8 mouse cellular contexts compared by ENCODE assay signal in the genomic region with DNA sequence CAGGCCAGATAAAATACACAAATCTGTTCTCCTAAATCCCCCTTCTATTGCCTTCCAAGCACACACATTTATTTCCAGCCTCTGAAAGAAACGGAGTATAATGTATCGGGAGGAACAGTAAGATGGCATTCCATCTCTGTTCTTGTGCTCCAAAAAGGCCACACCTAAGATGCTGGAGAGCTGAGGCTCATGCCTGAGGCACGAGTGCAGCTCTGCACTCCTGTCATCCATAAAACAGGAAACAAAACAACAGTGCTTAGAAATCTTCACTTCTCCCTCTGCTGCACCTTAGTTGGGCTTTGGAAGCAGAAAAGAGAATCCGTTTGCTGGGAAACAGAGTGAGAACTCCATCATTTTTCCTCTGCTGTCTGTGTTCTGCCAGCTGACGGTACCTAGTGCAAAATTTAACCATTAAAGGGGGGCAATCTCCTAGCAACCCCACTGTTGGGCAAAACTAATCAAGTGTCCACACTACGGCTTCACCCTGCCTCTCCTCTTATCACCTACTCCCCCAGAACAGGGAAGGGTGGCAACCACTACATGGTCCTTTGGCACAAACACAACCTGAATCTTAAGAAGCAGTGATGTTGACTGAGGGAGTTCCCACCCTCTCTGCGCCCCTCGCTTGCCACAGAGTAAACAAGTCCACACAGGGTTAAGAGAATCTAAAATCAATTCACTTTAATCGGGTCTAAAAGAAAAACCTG.
DNase-seq lines count a peak whose midpoint lies in the region; ATAC-seq and TF ChIP-seq lines count a peak whose summit lies in the region.

No protein-coding gene starts in this region.

- ATAC-seq in intestine, embryonic 16.5 days: no peak
- 0 out of 2 replicates have a peak, but pooled peaks have one; percentile 14 for ATAC-seq in neural tube, embryonic 11.5 days (ENCODE audit: insufficient read depth, low FRiP score, low TSS enrichment)

- peak overlapping the region; percentile 70 for H3K4me3 ChIP-seq in layer of hippocampus, adult 2 months
- peak overlapping the region; percentile 64 for H3K4me3 ChIP-seq in embryonic facial prominence, embryonic 10.5 days
- H3K4me3 ChIP-seq in intestine, embryonic 16.5 days (ENCODE audit: low read length): peak overlapping the region; percentile 52
- H3K4me3 ChIP-seq in neural tube, embryonic 11.5 days (ENCODE audit: low read depth, low read length): peak overlapping the region; percentile 41

- DNase-seq in layer of hippocampus, adult 2 months (ENCODE audit: low spot score in 2 of 2): no peak
- DNase-seq in layer of hippocampus, adult 11-12 months (ENCODE audit: low spot score): no peak
- DNase-seq in embryonic facial prominence, embryonic 10.5 days (ENCODE audit: low spot score): peak; percentile 34
- peak; percentile 23 for DNase-seq in neural tube, embryonic 11.5 days (ENCODE audit: low spot score)
- no peak for DNase-seq in adrenal gland, adult 8-10 months
- DNase-seq in left cerebral cortex, adult 9 months (ENCODE audit: low spot score in 2 of 2): no peak
- DNase-seq in urinary bladder, postnatal 4 days (ENCODE audit: low spot score in 2 of 2): no peak

- 12% methylated on average over 9 of the region's 9 CpGs for WGBS in embryonic facial prominence, embryonic 10.5 days
- 9% methylated on average over 9 of the region's 9 CpGs for WGBS in intestine, embryonic 16.5 days
- 15% methylated on average over 9 of the region's 9 CpGs for WGBS in neural tube, embryonic 11.5 days

- TF ChIP-seq CTCF in layer of hippocampus, adult 2 months (conservative IDR thresholded peaks at IDR 0.05): 0 out of 2 replicates have a peak, but pooled peaks have one; percentile 2

- H3K27me3 ChIP-seq in embryonic facial prominence, embryonic 10.5 days (replicated peaks; ENCODE audit: low read depth, poor library complexity, severe bottlenecking): no peaks in the 10 kb centered on the region
- no peaks in the 10 kb centered on the region for H3K27me3 ChIP-seq in intestine, embryonic 16.5 days (replicated peaks; ENCODE audit: control insufficient read depth, insufficient read depth, low read length)
- H3K27me3 ChIP-seq in neural tube, embryonic 11.5 days (ENCODE audit: control insufficient read depth, insufficient read depth, low read length): no peaks in the 10 kb centered on the region

- peak overlapping the region; percentile 69 for H3K4me2 ChIP-seq in intestine, embryonic 16.5 days (ENCODE audit: low read depth, low read length)
- peak overlapping the region; percentile 57 for H3K4me2 ChIP-seq in neural tube, embryonic 11.5 days (ENCODE audit: low read depth)

- H3K36me3 ChIP-seq in embryonic facial prominence, embryonic 10.5 days (replicated peaks): no peaks in the 10 kb centered on the region
- no peaks in the 10 kb centered on the region for H3K36me3 ChIP-seq in intestine, embryonic 16.5 days (ENCODE audit: control insufficient read depth, insufficient read depth, low read length)
- H3K36me3 ChIP-seq in neural tube, embryonic 11.5 days (ENCODE audit: control insufficient read depth, insufficient read depth, low read length): no peaks in the 10 kb centered on the region

- peak overlapping the region; percentile 68 for H3K9ac ChIP-seq in intestine, embryonic 16.5 days (ENCODE audit: low read depth, low read length)
- peak overlapping the region; percentile 77 for H3K9ac ChIP-seq in neural tube, embryonic 11.5 days (ENCODE audit: low read length)

- H3K4me1 ChIP-seq in embryonic facial prominence, embryonic 10.5 days: peaks cover 27% of the 10 kb centered on the region
- peaks cover 6% of the 10 kb centered on the region for H3K4me1 ChIP-seq in intestine, embryonic 16.5 days (ENCODE audit: control insufficient read depth, insufficient read depth, low read length)
- H3K4me1 ChIP-seq in neural tube, embryonic 11.5 days (ENCODE audit: control insufficient read depth, insufficient read depth, low read length): 0 out of 2 replicates have a peak, but pooled peaks cover 6% of the 10 kb centered on the region

- H3K27ac ChIP-seq in layer of hippocampus, adult 2 months: peak overlapping the region; percentile 85
- H3K27ac ChIP-seq in embryonic facial prominence, embryonic 10.5 days (replicated peaks): peak overlapping the region; percentile 89
- no peak overlapping the region for H3K27ac ChIP-seq in intestine, embryonic 16.5 days (ENCODE audit: low read length)
- H3K27ac ChIP-seq in neural tube, embryonic 11.5 days (ENCODE audit: low read depth, low read length): peak overlapping the region; percentile 83

- H3K9me3 ChIP-seq in embryonic facial prominence, embryonic 10.5 days: no peaks in the 10 kb centered on the region
- H3K9me3 ChIP-seq in intestine, embryonic 16.5 days (ENCODE audit: control insufficient read depth, low read length): no peaks in the 10 kb centered on the region
- no peaks in the 10 kb centered on the region for H3K9me3 ChIP-seq in neural tube, embryonic 11.5 days (ENCODE audit: control insufficient read depth, low read length)

Comparison
In these comparisons a context has a peak if more than half of its experiments do, and no peak if none do; other contexts are left out.
1. DNase-seq: peak in embryonic facial prominence, embryonic 10.5 days (single experiment) and neural tube, embryonic 11.5 days (single experiment); none in layer of hippocampus, adult 2 months (0 of 2), layer of hippocampus, adult 11-12 months (single experiment), adrenal gland, adult 8-10 months (single experiment), left cerebral cortex, adult 9 months (0 of 2) and urinary bladder, postnatal 4 days (0 of 2).
2. Peak in every context shown above with its lines, with median percentiles within 50 percentile points of each other: H3K4me3 ChIP-seq.